Mouse (Mus musculus) heart, embryonic 16.5 days (tissue): ENCODE measurements at regions not wholly inside any gene's neighbourhood (a gene's known extent, or its start where the extent isn't known, plus 50 kb on each side); places are given as distances from the start of the nearest gene placed in this dataset.

Experiments used
- ATAC-seq: fragments of 200-750 bp; cut with Nextera tagmentation; replicated peaks from 2 replicates; pipeline ENCODE4 v1.8.0; 2017; ENCODE audit warnings: moderate number of reproducible peaks; ENCODE audit not compliant: insufficient read depth, low FRiP score; ENCODE audit errors: extremely low read depth
- H3K27ac ChIP-seq: fragments of 300-500 bp; sonication (generic); 2 replicates; pipeline ENCODE4 v1.5.1; 2014; ENCODE audit warnings: mild to moderate bottlenecking, low read length, control low read depth, moderate library complexity
- H3K27me3 ChIP-seq: fragments of 300-500 bp; sonication (generic); 2 replicates; pipeline ENCODE4 v1.6.1; 2014; ENCODE audit warnings: low read length, mixed read lengths; ENCODE audit not compliant: control insufficient read depth, insufficient read depth
- H3K36me3 ChIP-seq: fragments of 300-500 bp; sonication (generic); 2 replicates; pipeline ENCODE4 v1.6.1; 2014; ENCODE audit not compliant: control insufficient read depth, insufficient read depth
- H3K4me1 ChIP-seq: fragments of 300-500 bp; sonication (generic); 2 replicates; pipeline ENCODE4 v1.6.1; 2014; ENCODE audit warnings: low read length, mixed read lengths; ENCODE audit not compliant: control insufficient read depth, insufficient read depth
- H3K4me2 ChIP-seq: fragments of 300-500 bp; sonication (generic); 2 replicates; pipeline ENCODE4 v1.6.1; 2014; ENCODE audit warnings: low read depth, mild to moderate bottlenecking, control low read depth, low read length
- H3K4me3 ChIP-seq: fragments of 300-500 bp; sonication (generic); 2 replicates; pipeline ENCODE4 v1.5.1; 2014; ENCODE audit warnings: mild to moderate bottlenecking, control low read depth, low read length
- H3K9ac ChIP-seq: fragments of 300-500 bp; sonication (generic); 2 replicates; pipeline ENCODE4 v1.6.1; 2014; ENCODE audit warnings: low read length, control low read depth
- H3K9me3 ChIP-seq: fragments of 300-500 bp; sonication (generic); replicated peaks from 2 replicates; pipeline ENCODE4 v1.6.1; 2016; ENCODE audit warnings: low read length; ENCODE audit not compliant: control insufficient read depth
- WGBS: fragments of 180-500 bp; shearing (Covaris S2); extraction: QIAGEN DNeasy Blood & Tissue Kit; methylation state at CpG from one replicate; pipeline ENCODE4 v1.1.7; 2014; 5-methylcytosine and 5-hydroxymethylcytosine counted together

GRCm38 (mm10) chr15:51291183-51291582, 2593.5 kb upstream of the Gm7489 start:
- Histone ChIP-seq H3K27me3 (no peaks in the 10 kb centered on the region), H3K4me2 (no peak overlapping the region), H3K36me3 (no peaks in the 10 kb centered on the region), H3K9ac (no peak overlapping the region), H3K9me3 (no peaks in the 10 kb centered on the region), H3K4me3 (no peak overlapping the region), H3K4me1 (no peaks in the 10 kb centered on the region), H3K27ac (no peak overlapping the region)
- 95% methylated on average over 6 of the region's 6 CpGs for WGBS
- ATAC-seq = no peak

GRCm38 (mm10) chr15:51296841-51297240, 2587.9 kb upstream of the Gm7489 start:
- Histone ChIP-seq H3K36me3 (no peaks in the 10 kb centered on the region), H3K9ac (no peak overlapping the region), H3K9me3 (no peaks in the 10 kb centered on the region), H3K4me1 (no peaks in the 10 kb centered on the region), H3K4me3 (no peak overlapping the region), H3K27ac (no peak overlapping the region), H3K4me2 (no peak overlapping the region), H3K27me3 (no peaks in the 10 kb centered on the region)
- no peak for ATAC-seq

- no peaks in the 10 kb centered on the region for H3K9me3 ChIP-seq
- no peaks in the 10 kb centered on the region for H3K36me3 ChIP-seq
- ATAC-seq = no peak
- H3K27ac ChIP-seq = no peak overlapping the region
- no peak overlapping the region for H3K9ac ChIP-seq
- WGBS = 68% methylated on average over 1 of the region's 1 CpGs
- no peaks in the 10 kb centered on the region for H3K4me1 ChIP-seq
- H3K27me3 ChIP-seq = no peaks in the 10 kb centered on the region
- no peak overlapping the region for H3K4me3 ChIP-seq
- H3K4me2 ChIP-seq = no peak overlapping the region
Observed at GRCm38 (mm10) chr15:51318072-51318471, 2566.6 kb upstream of the Gm7489 start.

GRCm38 (mm10) chr15:51318760-51319159, 2565.9 kb upstream of the Gm7489 start:
- Histone ChIP-seq H3K27ac (no peak overlapping the region), H3K4me3 (no peak overlapping the region), H3K36me3 (no peaks in the 10 kb centered on the region), H3K27me3 (no peaks in the 10 kb centered on the region), H3K4me1 (no peaks in the 10 kb centered on the region), H3K4me2 (no peak overlapping the region), H3K9me3 (no peaks in the 10 kb centered on the region), H3K9ac (no peak overlapping the region)
- no peak for ATAC-seq
- 71% methylated on average over 2 of the region's 2 CpGs for WGBS

GRCm38 (mm10) chr15:51320366-51320894, 2564.3 kb upstream of the Gm7489 start:
- no peak overlapping the region for H3K9ac ChIP-seq
- H3K4me2 ChIP-seq = no peak overlapping the region
- no peaks in the 10 kb centered on the region for H3K27me3 ChIP-seq
- WGBS = 76% methylated on average over 10 of the region's 10 CpGs
- H3K4me3 ChIP-seq = no peak overlapping the region
- no peaks in the 10 kb centered on the region for H3K36me3 ChIP-seq
- no peak for ATAC-seq
- H3K4me1 ChIP-seq = no peaks in the 10 kb centered on the region
- H3K27ac ChIP-seq = no peak overlapping the region
- no peaks in the 10 kb centered on the region for H3K9me3 ChIP-seq

- Histone ChIP-seq H3K4me2 (no peak overlapping the region), H3K27me3 (no peaks in the 10 kb centered on the region), H3K4me1 (no peaks in the 10 kb centered on the region), H3K4me3 (no peak overlapping the region), H3K9me3 (no peaks in the 10 kb centered on the region), H3K27ac (no peak overlapping the region), H3K36me3 (no peaks in the 10 kb centered on the region), H3K9ac (no peak overlapping the region)
- ATAC-seq = no peak
- WGBS = 61% methylated on average over 5 of the region's 5 CpGs
Observed at GRCm38 (mm10) chr15:51323284-51323683, 2561.4 kb upstream of the Gm7489 start.

- Histone ChIP-seq H3K4me2 (no peak overlapping the region), H3K4me3 (no peak overlapping the region), H3K27me3 (no peaks in the 10 kb centered on the region), H3K27ac (no peak overlapping the region), H3K9me3 (no peaks in the 10 kb centered on the region), H3K9ac (no peak overlapping the region), H3K36me3 (no peaks in the 10 kb centered on the region), H3K4me1 (no peaks in the 10 kb centered on the region)
- 78% methylated on average over 5 of the region's 5 CpGs for WGBS
- no peak for ATAC-seq
Observed at GRCm38 (mm10) chr15:51324211-51324610, 2560.5 kb upstream of the Gm7489 start.

- no peak overlapping the region for H3K4me3 ChIP-seq
- ATAC-seq = no peak
- H3K36me3 ChIP-seq = no peaks in the 10 kb centered on the region
- H3K9me3 ChIP-seq = no peaks in the 10 kb centered on the region
- H3K9ac ChIP-seq = no peak overlapping the region
- H3K4me1 ChIP-seq = no peaks in the 10 kb centered on the region
- WGBS = 66% methylated on average over 5 of the region's 5 CpGs
- H3K27me3 ChIP-seq = no peaks in the 10 kb centered on the region
- H3K27ac ChIP-seq = no peak overlapping the region
- no peak overlapping the region for H3K4me2 ChIP-seq
Observed at GRCm38 (mm10) chr15:51327702-51328101, 2557.0 kb upstream of the Gm7489 start.

- no peak overlapping the region for H3K9ac ChIP-seq
- no peak overlapping the region for H3K4me3 ChIP-seq
- H3K9me3 ChIP-seq = no peaks in the 10 kb centered on the region
- no peak overlapping the region for H3K4me2 ChIP-seq
- H3K27me3 ChIP-seq = no peaks in the 10 kb centered on the region
- H3K27ac ChIP-seq = no peak overlapping the region
- H3K4me1 ChIP-seq = no peaks in the 10 kb centered on the region
- H3K36me3 ChIP-seq = no peaks in the 10 kb centered on the region
- WGBS = 58% methylated on average over 1 of the region's 1 CpGs
- ATAC-seq = no peak
Observed at GRCm38 (mm10) chr15:51336441-51336840, 2548.3 kb upstream of the Gm7489 start.

GRCm38 (mm10) chr15:51346301-51346700, 2538.4 kb upstream of the Gm7489 start:
- Histone ChIP-seq H3K36me3 (no peaks in the 10 kb centered on the region), H3K27ac (no peak overlapping the region), H3K27me3 (no peaks in the 10 kb centered on the region), H3K4me3 (no peak overlapping the region), H3K9ac (no peak overlapping the region), H3K9me3 (no peaks in the 10 kb centered on the region), H3K4me1 (no peaks in the 10 kb centered on the region), H3K4me2 (no peak overlapping the region)
- WGBS = 84% methylated on average over 4 of the region's 4 CpGs
- no peak for ATAC-seq
